Mouse (Mus musculus) c-Kit-positive CD71-positive TER-119-negative erythroid progenitor cells, embryonic 14.5 days (primary cell): Measurements from ENCODE around the gene Maml2.

Experiments
- DNase-seq: peaks from one replicate; pipeline ENCODE4 v3.0.0-alpha.2; 2013; ENCODE audit warnings: low read depth

Gene Maml2

DNA sequence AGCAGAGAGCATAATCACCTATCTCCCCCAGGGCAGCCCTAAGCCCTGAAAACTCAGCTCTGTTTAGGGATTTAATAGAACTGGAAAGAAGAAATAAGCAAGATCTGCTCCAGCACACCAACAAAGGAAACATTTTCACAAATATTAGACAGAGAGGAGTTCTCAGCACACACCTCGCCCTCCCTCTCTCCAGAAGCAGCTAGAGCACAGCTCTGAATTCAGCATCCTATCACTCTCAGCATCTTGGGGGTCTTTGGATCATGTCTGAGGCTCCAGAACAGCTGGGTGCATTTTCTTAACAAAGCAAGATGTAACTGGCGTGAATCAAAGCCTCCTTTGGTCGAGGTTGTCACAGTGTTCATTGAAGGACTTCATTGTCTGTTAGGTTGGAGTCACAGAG lies 12.5 kb downstream of the Maml2 start:
- no peak for DNase-seq

DNA sequence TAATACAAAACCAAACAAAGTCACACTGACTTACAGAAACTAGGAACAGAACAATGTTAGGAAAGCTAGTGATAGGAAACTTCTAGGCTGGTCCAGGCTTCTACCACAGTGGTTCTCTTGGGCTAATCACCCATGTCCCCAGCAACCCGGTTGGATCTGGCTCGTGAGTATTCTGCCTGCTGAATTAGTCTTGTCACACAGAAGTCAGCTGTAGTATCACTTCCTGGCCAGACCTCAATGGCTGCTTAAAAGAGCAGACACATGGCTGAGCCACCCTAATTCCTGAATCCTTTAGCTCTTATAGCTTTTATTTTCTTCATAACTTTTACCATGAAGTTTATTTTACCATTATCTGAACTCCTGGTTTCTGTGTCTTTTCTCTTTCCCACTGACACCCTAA lies 13.3 kb downstream of the Maml2 start:
- no peak for DNase-seq

DNA sequence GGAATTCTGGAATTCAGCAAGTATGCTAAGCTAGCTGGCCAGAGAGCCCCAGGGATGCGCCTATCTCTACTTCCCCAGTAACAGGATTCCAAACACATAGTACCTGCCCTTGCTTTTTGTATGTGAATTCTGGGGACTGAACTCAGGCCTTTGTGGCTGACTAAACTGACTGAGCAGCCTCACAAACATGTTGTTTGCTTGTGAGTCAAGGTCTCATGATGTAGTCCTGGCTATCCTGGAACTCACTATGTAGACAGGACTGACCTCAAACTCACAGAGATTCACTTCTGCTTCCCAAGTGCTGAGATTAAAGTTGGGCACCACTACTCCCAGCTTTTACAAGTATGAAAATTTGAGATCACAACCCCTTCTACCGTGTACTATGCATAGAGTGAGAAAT lies 16.2 kb downstream of the Maml2 start:
- no peak for DNase-seq

DNA sequence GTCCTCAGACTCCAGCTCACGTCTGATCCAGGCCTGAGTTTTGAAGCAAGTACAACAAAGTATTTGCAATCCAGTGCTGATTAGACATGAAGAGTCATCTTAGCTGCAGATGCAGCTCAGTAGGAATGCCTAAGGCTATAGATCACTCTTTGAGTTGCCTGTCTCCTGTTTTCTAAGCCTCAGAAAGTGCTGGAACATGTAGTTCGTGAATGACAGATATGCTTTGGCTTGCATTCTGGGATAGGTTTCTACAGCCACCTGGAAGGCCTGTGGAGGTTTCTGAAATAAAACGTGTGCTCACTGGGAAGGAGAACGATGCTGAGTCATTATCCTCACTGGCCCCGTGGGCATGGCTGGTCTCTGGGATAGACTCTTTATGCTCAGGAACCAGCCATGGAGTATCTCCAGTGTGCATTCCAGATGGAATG lies 16.8 kb downstream of the Maml2 start:
- no peak for DNase-seq

DNA sequence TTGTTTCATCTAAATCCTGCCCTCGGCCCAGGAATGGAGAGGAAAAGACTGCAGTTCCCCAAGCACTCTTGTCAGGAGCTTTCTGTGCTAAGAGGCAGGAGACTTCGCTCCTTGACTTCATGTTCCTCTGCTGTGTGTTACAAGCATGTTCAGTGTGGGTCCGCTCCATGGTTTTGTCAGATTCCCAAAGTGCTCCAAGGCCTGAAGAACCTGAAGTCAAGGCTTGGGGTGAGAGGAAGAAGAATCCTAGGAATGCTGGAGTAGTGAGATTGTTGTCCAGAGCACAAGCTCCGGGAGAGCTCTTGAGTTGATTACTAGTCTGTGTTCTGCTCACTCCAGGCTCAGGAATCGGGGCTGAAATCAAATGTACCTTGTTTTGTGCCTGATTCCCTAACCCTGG lies 17.6 kb downstream of the Maml2 start:
- DNase-seq = no peak

DNA sequence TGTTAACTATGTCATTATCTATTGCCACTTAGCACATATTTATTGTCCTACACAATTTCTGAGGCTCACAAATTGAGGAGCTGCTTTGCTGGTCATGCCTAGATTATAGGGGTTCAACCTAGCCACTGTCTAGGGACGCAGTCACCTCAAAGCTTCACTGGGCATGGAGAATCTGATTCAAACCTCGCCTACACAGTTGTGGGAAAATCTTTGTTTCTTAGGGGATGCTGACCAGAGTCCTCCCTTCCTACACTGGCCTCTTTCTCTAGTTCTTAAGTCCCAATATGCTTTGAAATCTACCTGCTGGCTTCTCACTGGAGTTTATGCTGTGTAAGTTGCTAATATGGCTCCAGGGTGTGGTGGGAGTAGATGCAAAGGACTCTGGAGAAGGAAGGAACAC lies 21.8 kb downstream of the Maml2 start:
- DNase-seq = no peak

DNA sequence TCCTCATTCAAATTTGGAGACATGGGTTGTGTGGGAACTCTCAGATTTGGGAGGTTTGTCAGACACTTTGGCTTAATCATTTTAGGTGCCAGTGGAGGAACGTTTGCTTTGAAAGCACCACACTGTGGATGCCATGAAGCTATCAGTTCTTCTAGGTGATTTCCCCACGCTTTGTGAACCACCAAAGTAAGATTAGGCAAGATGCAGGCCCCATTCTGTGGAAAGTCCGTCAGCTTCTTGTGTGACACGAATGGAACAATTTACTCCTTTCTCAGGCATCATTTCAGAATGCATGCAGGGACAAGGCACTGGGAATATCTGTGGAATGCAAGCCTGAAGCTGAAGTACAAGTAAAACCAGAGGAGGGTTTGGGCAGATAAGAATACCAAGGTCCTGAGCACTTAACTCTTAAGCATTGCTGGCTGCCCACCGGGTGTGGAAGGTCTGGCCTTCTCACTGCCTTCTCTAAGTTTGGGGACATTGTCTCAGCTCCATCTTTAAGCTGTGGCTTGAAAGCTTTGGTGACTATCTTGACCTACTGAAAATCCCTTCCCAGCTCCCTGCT lies 23.1 kb downstream of the Maml2 start:
- no peak for DNase-seq

DNA sequence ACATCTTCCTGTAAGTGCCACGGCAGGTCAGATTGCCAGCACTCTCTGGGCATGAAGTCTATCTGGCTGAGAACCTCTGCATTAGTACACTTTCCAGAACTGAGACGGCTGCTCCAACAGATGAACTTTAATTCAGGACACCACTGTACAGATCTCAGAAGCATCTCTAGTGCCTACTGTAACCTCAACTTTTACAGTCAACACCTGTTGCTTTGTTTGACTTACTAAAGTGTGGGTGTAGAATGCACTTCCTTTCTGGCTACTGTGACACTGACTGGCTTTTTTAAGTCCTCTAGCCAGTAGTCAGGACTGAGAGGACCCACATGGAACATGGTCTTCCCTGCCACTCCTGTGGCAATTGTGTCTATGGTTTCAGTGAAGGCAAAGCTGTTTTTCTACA lies 25.3 kb downstream of the Maml2 start:
- no peak for DNase-seq

DNA sequence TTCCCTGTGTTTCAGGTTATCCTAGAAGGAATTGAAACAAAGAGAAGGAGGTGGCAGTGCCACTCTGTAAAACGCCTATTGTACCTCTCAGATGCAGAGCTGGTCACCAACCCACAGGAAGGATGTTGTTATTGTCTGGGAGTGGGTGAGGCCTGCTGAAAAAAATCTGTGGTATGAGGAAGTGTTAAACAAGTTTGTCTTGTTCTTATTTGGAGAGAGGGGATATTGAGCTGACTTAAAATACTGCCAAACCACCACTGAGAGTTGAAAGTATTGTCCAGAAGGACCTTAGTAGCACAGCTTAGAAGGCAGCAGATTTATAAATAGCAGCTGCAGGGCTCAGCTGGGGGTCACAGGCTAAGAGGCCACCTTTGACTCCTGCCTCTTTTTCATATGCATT lies 25.9 kb downstream of the Maml2 start:
- DNase-seq = no peak

DNA sequence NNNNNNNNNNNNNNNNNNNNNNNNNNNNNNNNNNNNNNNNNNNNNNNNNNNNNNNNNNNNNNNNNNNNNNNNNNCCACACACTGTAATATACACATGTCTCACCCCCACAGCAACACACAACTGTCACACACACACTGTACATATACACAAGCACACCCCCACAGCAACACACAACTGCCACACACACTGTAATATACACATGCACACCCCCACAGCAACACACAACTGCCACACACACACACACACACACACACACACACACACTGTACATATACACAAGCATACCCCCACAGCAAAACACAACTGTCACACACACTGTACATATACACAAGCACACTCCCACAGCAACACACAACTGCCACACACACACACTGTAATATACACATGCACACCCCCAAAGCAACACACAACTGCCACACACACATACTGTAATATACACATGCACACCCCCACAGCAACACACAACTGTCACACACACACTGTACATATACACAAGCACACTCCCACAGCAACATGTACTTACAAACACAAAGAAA lies 116.5 kb downstream of the Maml2 start:
- DNase-seq = no peak

DNA sequence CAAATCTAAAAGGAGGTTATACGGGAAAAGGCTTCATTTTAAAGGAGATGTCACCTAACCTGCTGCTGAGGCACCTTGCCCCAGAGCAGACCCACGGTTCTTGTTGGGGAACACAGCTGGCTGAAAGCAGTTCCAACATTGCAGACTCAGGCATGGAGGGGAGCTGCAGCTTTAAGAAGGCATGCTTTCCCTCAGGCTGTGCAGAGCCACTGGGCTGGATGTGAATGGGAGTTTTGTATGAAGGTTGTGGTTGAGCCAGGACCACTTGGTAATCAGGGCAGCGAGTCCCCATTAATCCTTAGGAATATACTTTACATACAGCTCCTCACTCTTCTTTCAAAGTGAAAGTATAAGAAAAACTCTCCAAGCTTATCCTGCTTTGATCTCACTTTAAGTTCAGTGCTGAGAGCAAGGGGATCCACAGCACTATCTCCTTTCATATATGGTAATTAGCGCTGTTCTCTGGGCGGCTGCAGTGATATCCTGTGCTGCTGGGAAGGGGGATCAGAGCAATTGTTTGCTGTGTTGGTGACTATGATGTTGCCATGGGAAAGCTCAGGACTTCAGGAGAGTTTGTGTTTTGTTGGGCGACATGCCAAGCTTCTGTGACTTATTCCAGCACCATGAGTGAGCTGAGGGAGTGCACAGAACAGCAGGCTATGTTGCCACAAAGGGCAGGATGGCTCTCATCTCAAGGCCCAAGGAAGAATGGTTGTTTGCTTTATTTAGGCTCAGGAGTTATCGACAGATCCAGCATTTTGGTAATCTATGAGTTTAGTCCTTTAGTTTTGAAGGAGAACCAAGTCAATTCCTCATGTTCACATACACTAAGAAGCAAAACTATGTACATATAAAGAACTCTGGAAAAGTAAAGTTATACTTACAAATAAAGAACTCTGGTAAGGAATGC lies 127.5 kb downstream of the Maml2 start:
- DNase-seq = no peak

DNA sequence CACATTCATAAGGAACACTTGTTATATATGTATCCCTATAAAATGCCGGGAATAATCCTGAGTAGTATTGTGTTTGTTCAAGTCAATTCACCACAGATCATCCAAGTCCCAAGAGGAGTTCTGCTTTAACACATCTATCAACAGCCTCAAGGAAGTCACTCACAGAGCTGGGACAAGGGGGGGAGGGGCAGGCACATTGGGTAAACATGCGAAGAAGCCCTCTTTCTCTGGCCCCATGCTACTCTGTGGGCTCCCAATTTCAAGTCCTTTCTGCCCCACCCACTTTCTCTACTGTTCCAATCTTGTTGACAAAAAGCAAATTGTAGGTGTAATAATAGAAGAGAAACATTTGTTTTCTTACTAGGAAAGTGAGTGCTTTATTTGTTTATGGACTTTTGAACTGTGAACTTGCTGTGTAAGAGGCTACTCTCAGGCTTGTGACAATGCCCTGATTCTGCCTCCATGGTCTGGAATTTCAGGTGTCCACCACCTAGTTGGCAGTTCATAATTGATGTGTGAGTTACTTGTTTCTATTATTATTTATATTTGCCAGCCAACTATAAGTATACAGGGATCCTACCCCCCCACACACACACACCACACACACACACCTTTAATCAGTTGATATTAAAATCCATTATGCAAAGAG lies 131.8 kb downstream of the Maml2 start:
- no peak for DNase-seq

DNA sequence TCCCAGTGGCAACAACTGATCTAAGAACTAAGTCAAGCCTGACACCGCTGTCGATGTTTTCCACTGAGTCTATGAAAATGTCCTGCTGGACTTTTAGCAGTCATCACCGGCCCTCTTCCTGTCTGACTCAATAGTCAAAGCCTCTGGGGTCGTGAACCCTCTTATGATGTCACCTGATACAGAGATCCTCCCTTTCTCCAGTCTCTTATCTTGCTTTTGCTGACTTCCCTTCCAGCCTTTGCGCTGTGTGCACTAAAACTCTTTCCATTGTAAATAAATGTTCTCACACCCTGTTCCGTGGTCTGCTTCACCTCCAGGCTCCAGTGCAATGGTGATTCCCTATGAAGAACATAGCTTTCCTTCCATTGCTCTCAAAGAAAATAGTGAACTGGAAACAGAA lies 132.5 kb downstream of the Maml2 start:
- DNase-seq = no peak

DNA sequence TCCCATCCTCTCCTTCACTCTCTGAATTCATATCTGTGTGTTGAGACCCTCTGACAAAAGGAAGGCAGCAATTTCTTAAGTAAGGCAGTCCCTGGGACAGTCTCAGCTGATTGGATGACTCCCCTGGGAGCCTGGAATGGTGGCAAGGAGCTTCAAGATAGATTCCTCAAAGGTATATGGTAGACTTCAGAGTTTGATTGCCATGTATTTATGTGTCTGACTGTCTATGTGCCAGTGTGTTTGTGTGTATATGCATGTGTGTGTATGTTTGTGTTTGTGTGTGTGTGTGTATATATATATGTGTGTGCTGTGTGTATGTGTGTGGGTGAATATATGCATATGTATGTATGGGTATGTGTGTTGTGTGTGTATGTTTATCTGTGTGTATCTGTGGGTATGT lies 133.0 kb downstream of the Maml2 start:
- DNase-seq = no peak

DNA sequence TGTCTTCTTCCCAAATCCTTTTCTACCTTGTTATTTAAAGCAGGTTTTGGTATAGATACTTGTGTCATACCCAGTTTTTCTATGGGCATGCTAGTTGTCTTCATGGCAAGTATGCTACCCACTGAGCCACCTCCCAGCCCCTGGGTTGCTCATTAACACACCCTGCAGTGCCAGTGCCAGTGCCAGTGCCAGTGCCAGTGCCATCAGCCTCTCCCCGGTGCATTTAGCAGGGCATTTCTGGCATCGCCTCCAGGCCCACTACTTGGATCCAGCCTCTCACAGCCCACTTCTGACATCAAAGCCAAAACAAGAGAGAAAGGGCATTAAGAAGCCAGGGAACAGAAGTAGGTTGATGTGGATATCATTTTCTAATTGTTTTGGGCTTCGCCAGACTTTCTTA lies 133.9 kb downstream of the Maml2 start:
- DNase-seq = no peak

DNA sequence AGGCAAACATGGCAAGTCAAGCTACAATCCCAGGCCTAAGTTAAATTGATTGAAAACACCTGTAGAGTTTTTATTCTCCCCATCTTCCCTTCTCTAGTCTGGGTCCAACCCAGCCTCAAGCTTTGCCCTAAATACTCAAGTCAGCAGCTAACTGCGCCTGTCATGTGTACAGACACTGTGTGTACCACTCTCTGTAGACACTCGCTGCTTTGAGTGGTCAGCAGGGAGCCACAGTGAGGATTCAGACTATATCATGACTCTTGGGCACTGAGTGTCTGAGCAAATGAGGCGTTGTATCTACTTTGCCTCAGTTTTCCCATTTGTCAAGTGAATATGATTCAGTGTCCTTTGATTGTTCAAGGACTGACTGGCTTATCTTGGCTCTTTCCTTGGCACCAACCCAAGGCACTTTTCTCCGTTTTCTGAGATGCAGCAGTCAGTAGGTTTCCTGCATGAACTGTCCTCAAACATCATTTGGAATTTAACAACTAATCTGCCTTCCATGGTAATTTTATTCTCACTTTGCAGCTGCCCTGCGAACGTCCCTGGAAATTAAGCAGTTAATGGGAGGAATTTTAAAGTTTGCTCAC lies 135.8 kb downstream of the Maml2 start:
- DNase-seq = no peak

DNA sequence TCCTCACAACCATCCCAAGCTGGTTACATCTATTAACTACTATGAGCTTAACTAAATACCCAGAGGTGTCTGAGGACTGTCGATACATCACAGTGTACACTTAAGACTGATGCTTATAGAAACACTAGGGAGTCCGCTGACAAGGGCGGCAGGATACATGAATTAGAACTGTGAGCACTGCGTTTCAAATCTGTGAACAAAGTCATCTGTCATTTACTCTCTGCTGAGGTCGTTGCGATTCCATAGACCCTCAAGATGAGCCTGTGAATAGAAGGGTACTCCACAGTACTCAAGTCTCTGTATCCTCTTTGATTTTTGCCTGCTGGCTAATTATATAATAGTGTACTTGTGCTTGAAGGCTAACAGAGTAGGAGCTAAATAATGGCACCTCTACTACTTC lies 143.2 kb downstream of the Maml2 start:
- no peak for DNase-seq

DNA sequence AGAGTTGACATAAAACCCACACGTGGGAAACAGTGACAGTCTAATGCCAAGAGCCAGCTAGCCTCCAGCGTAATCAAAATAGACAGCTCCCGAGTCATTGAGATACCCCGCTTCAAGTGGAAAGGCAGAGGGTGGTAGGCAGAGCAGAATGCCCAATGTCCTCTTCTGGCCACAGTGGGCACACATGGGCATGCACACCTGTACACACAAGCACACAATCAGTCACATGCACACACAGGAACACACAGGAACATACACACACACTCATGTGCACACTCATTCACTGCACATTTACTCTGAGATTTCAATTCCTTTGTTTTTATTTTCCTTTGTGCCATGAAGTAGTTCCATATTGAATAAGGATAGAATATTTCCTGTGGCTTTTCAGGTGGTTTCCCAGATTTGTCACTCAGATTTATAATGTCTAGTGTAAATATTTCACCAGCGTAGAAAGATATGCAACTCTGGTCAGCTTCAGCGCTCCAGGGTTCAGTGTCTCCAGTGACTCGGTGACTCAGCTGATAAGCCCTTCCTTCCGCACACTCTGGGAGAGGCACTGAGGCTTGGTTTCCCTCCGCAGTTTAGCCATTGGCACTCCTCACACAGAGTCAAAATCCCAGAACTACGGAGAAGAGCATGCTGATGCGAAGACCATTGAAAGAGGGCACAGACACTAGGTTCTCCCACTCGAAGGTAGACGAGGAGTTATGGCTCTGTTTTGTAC lies 144.4 kb downstream of the Maml2 start:
- no peak for DNase-seq

DNA sequence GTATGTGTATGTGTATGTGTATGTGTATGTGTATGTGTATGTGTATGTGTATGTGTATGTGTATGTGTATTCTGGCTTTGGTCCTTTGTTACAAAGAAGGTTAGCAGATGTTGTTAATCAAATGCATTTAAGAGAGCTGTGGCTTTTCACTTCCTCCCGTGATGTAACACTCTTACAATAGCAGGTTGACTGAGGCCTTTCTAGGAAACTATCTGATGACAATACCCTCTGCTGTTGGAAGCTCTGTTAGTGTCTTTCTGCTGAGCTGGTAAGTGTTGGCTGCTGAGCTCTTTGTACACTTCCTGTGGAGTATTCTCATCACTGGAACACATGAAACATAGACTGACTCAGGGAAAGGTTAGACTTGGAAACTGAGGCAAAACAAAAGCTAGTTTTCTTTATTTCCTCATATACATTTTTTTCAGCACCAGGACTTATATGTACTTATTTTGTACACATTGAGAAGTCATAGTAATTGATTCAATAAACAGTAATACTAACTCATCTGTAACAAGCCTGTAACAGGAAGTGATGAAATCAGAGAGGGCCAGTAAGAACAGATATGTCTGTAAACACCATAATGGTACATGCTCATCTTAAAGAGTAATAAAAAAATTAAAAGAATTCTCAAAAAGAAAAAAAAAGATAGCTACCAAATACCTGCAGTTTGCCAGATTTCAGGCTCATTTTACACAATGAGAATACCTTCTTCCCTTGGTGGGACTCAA lies 145.9 kb downstream of the Maml2 start:
- DNase-seq = no peak

DNA sequence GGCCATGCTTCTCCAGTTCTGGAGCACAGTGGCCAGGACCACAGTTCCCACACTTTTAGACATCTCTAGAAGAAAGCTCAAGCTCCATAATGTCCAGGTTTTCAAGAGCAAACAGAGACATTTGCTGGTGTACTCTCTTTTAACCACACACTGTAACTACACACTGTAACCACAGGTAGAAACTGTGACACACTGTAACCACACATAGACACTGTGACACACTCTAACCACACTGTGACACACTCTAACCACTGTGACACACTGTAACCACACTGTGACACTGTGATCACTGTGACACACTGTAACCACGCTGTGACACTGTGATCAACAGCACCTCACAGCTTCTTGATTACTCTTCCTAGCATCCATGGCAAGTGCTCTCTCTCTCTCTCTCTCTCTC lies 148.5 kb downstream of the Maml2 start:
- no peak for DNase-seq

DNA sequence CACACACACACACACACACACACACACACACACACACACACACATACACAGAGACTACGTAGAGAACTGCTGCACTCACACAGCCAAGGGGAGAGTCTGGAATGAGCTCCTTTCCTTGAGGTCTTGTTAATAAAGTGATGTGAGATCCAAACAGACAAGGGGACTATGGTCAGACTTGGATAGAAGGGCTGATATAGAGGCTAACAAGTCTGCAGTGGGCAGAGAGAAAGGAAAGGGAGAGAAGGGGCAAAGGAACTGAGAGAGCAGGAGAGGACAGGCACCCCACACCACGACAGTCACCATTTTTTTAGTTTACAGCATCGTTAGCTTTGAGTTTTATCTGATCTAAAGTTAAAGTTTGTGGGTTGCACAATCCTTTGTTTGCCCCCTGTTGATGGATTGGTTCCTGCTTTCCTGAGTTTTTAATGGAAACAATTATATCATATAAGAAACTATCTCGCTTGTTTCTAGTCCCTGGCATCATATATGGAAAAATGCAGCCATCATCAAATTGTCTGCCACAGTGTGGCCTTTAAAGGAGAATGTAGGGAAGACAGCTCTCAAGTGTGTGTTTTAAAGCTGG lies 149.0 kb downstream of the Maml2 start, which contains the start of gene Gm17571:
Gm17571 (minus strand) TSS at position 51 of the 583 bp plus-strand sequence.
- DNase-seq = no peak
